Mouse (Mus musculus): ENCODE results near the gene S100a5. TPM values are rescaled to one million over a fixed set of nuclear protein-coding genes. Genes with fewer than 3 reads are reported as not detected.

S100a5 gene
- polyA plus RNA-seq, 1 experiment = 0.19 TPM

DNA sequence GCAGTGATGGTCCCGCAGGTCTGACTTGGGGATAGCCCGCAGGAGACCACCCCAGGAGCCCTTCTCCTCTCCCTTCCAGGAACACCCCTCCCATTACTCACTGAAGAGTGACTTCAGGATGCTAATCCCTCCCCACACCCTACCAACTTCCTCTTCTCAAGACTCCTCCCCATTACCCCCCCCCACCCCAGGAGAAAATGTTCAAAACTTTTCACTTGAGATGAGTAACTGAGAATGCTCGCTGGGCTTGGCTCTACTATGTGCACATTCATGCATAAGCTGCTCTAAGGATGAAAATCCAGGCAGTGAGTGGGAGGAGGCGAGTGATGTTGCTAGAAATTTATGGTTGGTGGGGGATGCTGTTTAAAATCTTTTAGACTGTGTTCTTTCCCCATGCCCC lies 3.7 kb downstream of the S100a5 start:
- H3K79me2 ChIP-seq (ENCODE audit: control insufficient read depth, insufficient read depth) = peaks cover 29% of the 10 kb centered on the region
- H3K36me3 ChIP-seq (ENCODE audit: control insufficient read depth, insufficient read depth) = peaks cover 30% of the 10 kb centered on the region
- no peak overlapping the region for H3ac ChIP-seq (ENCODE audit: control insufficient read depth, insufficient read length)
- no peaks in the 10 kb centered on the region for H3K27me3 ChIP-seq (ENCODE audit: control insufficient read depth, insufficient read depth, insufficient read length)
- H3K4me2 ChIP-seq (ENCODE audit: low read depth) = peak overlapping the region; percentile 90
- H3K4me3 ChIP-seq = peak overlapping the region; percentile 99
- TF ChIP-seq TCF12 (IDR thresholded peaks at IDR 0.05; ENCODE audit: insufficient read depth, poor library complexity, severe bottlenecking) (no peak), POLR2AphosphoS2 (IDR thresholded peaks at IDR 0.05; ENCODE audit: insufficient read length, low read depth) (no peak), E2F4 (IDR thresholded peaks at IDR 0.05; ENCODE audit: insufficient read depth) (no peak), MYOD1 (IDR thresholded peaks at IDR 0.05; ENCODE audit: control insufficient read depth in 1 of 3, insufficient read length in 2 of 3, low read depth in 2 of 3) (no peak), TCF3 (IDR thresholded peaks at IDR 0.05; ENCODE audit: insufficient read length, low read depth) (no peak), REST (IDR thresholded peaks at IDR 0.05; ENCODE audit: insufficient read depth, insufficient read length) (no peak), MAX (IDR thresholded peaks at IDR 0.05; ENCODE audit: low read depth) (no peak), SRF (IDR thresholded peaks at IDR 0.05; ENCODE audit: control insufficient read depth, insufficient read length, low read depth) (no peak), USF1 (IDR thresholded peaks at IDR 0.05; ENCODE audit: low read depth) (no peak), MYOG (IDR thresholded peaks at IDR 0.05; ENCODE audit: control insufficient read depth in 1 of 3, insufficient read depth in 1 of 3, insufficient read length in 2 of 3, low read depth in 2 of 3) (no peak), POLR2A (IDR thresholded peaks at IDR 0.05; ENCODE audit: insufficient read length, low read depth) (no peak), CEBPB (IDR thresholded peaks at IDR 0.05; ENCODE audit: insufficient read depth, poor library complexity, severe bottlenecking) (no peak)

DNA sequence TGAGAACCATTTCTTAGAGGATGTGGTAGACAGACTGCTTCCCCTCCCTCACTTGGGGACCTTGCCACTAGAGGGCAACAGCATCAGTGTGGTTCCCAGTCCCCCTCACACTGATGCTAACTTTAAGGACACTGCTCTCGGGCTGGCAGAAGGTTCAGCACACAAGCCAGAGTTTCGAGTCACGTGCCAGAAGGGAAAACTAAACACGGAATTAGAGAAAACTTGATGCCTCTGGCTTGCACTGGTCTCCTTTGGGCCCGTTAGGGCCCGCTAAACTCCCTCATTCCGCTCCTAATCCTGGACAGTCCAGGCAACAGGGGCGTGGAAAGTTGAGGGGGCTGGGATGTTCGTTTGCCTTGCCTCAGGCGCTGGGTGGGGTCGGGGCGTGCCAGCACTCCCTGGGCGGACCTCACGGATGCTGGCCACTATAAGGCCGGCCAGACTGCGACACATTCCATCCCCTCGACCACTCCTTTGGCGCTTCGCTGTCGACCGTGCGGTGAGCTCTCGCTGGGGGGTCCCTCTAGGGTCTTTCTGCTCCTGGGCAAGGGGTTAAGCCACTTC lies 4.5 kb downstream of the S100a5 start, which contains the start of gene S100a6:
TSS of gene S100a6 (plus strand) at position 155 of the 564 bp plus-strand sequence.
- no peaks in the 10 kb centered on the region for H3K27me3 ChIP-seq (ENCODE audit: control insufficient read depth, insufficient read depth, insufficient read length)
- no peak for TF ChIP-seq SRF (IDR thresholded peaks at IDR 0.05; ENCODE audit: control insufficient read depth, insufficient read length, low read depth)
- no peak for TF ChIP-seq E2F4 (IDR thresholded peaks at IDR 0.05; ENCODE audit: insufficient read depth)
- TF ChIP-seq TCF12 (IDR thresholded peaks at IDR 0.05; ENCODE audit: insufficient read depth, poor library complexity, severe bottlenecking) = no peak
- TF ChIP-seq MYOG (IDR thresholded peaks at IDR 0.05; ENCODE audit: control insufficient read depth in 1 of 3, insufficient read depth in 1 of 3, insufficient read length in 2 of 3, low read depth in 2 of 3) = peak in 1 of 3 experiments; percentile 29
- TF ChIP-seq CEBPB (IDR thresholded peaks at IDR 0.05; ENCODE audit: insufficient read depth, poor library complexity, severe bottlenecking) = no peak
- TF ChIP-seq MAX (IDR thresholded peaks at IDR 0.05; ENCODE audit: low read depth) = no peak
- TF ChIP-seq POLR2AphosphoS2 (IDR thresholded peaks at IDR 0.05; ENCODE audit: insufficient read length, low read depth) = peak; percentile 99
- TF ChIP-seq REST (IDR thresholded peaks at IDR 0.05; ENCODE audit: insufficient read depth, insufficient read length) = no peak
- TF ChIP-seq TCF3 (IDR thresholded peaks at IDR 0.05; ENCODE audit: insufficient read length, low read depth) = no peak
- peak; percentile 100 for TF ChIP-seq POLR2A (IDR thresholded peaks at IDR 0.05; ENCODE audit: insufficient read length, low read depth)
- TF ChIP-seq USF1 (IDR thresholded peaks at IDR 0.05; ENCODE audit: low read depth) = peak; percentile 62
- TF ChIP-seq MYOD1 (IDR thresholded peaks at IDR 0.05; ENCODE audit: control insufficient read depth in 1 of 3, insufficient read length in 2 of 3, low read depth in 2 of 3) = peak in 1 of 3 experiments; percentile 22

DNA sequence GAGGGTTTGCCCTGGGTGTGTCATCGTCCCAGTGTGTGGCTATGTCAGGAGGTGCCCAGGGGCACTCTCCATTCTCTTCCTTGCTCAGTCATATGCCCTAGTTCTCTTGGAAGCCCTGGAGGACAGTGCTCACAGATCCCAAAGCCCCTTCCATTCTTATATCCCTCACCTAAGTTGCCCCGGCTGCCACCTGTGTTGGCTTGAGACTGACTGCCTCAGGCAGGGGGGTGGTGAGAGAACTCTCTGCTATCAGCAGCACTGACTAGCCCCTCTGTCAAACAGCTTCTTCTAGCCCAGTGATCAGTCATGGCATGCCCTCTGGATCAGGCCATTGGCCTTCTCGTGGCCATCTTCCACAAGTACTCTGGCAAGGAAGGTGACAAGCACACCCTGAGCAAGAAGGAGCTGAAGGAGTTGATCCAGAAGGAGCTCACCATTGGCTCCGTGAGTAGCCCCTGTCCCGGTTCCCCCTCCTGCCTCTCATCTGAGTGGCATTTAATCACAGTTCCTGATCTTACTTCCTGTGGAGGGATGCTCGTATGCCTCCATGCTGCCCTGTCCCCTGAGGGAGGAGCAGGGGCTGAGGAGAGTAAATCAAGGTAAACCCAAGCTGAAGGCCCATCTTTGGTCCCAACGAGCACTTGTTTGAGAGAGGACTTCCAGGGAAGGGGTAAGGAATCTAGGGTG lies 5.3 kb downstream of the S100a5 start:
- H3K79me2 ChIP-seq (ENCODE audit: control insufficient read depth, insufficient read depth) = peaks cover 29% of the 10 kb centered on the region

More for the DNA sequence above, 4.5 kb downstream of the S100a5 start, which contains the start of gene S100a6:
- Histone ChIP-seq H3ac (ENCODE audit: control insufficient read depth, insufficient read length) (peak within 1 kb of the TSS; percentile 30), H3K79me2 (ENCODE audit: control insufficient read depth, insufficient read depth) (peaks cover 29% of the 10 kb centered on the region), H3K4me3 (peak within 1 kb of the TSS; percentile 99), H3K4me2 (ENCODE audit: low read depth) (peak within 1 kb of the TSS; percentile 90), H3K36me3 (ENCODE audit: control insufficient read depth, insufficient read depth) (peaks cover 37% of the 10 kb centered on the region)

DNA sequence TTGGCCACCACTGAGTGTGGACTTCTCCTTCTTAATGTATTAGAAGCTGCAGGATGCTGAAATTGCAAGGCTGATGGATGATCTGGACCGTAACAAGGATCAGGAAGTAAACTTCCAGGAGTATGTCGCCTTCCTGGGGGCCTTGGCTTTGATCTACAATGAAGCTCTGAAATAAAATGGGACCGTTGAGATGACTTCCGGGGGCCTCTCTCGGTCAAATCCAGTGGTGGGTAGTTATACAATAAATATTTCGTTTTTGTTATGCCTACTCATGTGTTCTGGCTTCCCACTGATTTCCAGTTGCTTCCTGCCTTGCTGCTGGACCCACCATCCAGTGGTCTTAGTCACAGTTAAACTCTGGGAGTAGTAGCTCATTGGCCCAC lies 5.8 kb downstream of the S100a5 start:
- Histone ChIP-seq H3K79me2 (ENCODE audit: control insufficient read depth, insufficient read depth) (peaks cover 29% of the 10 kb centered on the region), H3K4me2 (ENCODE audit: low read depth) (peak overlapping the region; percentile 90), H3ac (ENCODE audit: control insufficient read depth, insufficient read length) (peak overlapping the region; percentile 30), H3K36me3 (ENCODE audit: control insufficient read depth, insufficient read depth) (peaks cover 47% of the 10 kb centered on the region), H3K27me3 (ENCODE audit: control insufficient read depth, insufficient read depth, insufficient read length) (no peaks in the 10 kb centered on the region), H3K4me3 (peak overlapping the region; percentile 99)
- TF ChIP-seq SRF (IDR thresholded peaks at IDR 0.05; ENCODE audit: control insufficient read depth, insufficient read length, low read depth) (no peak), E2F4 (IDR thresholded peaks at IDR 0.05; ENCODE audit: insufficient read depth) (no peak), CEBPB (IDR thresholded peaks at IDR 0.05; ENCODE audit: insufficient read depth, poor library complexity, severe bottlenecking) (no peak), MYOG (IDR thresholded peaks at IDR 0.05; ENCODE audit: control insufficient read depth in 1 of 3, insufficient read depth in 1 of 3, insufficient read length in 2 of 3, low read depth in 2 of 3) (no peak), POLR2A (IDR thresholded peaks at IDR 0.05; ENCODE audit: insufficient read length, low read depth) (no peak), MAX (IDR thresholded peaks at IDR 0.05; ENCODE audit: low read depth) (no peak), POLR2AphosphoS2 (IDR thresholded peaks at IDR 0.05; ENCODE audit: insufficient read length, low read depth) (no peak), REST (IDR thresholded peaks at IDR 0.05; ENCODE audit: insufficient read depth, insufficient read length) (no peak), TCF3 (IDR thresholded peaks at IDR 0.05; ENCODE audit: insufficient read length, low read depth) (no peak), TCF12 (IDR thresholded peaks at IDR 0.05; ENCODE audit: insufficient read depth, poor library complexity, severe bottlenecking) (no peak), MYOD1 (IDR thresholded peaks at IDR 0.05; ENCODE audit: control insufficient read depth in 1 of 3, insufficient read length in 2 of 3, low read depth in 2 of 3) (no peak), USF1 (IDR thresholded peaks at IDR 0.05; ENCODE audit: low read depth) (no peak)

More for the DNA sequence above, 5.3 kb downstream of the S100a5 start:
- Histone ChIP-seq H3ac (ENCODE audit: control insufficient read depth, insufficient read length) (peak overlapping the region; percentile 30), H3K27me3 (ENCODE audit: control insufficient read depth, insufficient read depth, insufficient read length) (no peaks in the 10 kb centered on the region), H3K4me2 (ENCODE audit: low read depth) (peak overlapping the region; percentile 90), H3K36me3 (ENCODE audit: control insufficient read depth, insufficient read depth) (peaks cover 45% of the 10 kb centered on the region), H3K4me3 (peak overlapping the region; percentile 99)
- no peak for TF ChIP-seq CEBPB (IDR thresholded peaks at IDR 0.05; ENCODE audit: insufficient read depth, poor library complexity, severe bottlenecking)
- TF ChIP-seq MYOD1 (IDR thresholded peaks at IDR 0.05; ENCODE audit: control insufficient read depth in 1 of 3, insufficient read length in 2 of 3, low read depth in 2 of 3) = no peak
- TF ChIP-seq POLR2A (IDR thresholded peaks at IDR 0.05; ENCODE audit: insufficient read length, low read depth) = peak; percentile 11

All from myocyte (in vitro differentiated cells).